Mouse (Mus musculus) CH12.LX (cell line): ENCODE data around the gene Ddx46.
A peak's percentile ranks its signal among the peaks of the same experiment; 100 is the strongest.

Experiments used
- CTCF ChIP-seq, 2 experiments: IDR thresholded peaks in 1 of 2; conservative IDR thresholded peaks in 1 of 2; 2 replicates each; pipeline ENCODE4 v1.5.1; 2011 to 2012; ENCODE audit warnings: low read depth in 2 of 2, low read length in 2 of 2, improper control_type of control experiment in 1 of 2, inconsistent platforms in 1 of 2, mild to moderate bottlenecking in 1 of 2, moderate library complexity in 1 of 2
- EP300 ChIP-seq: IDR thresholded peaks from 2 replicates; pipeline ENCODE4 v1.6.1; 2011; ENCODE audit warnings: low read length, improper control_type of control experiment
- MAX ChIP-seq: IDR thresholded peaks from 2 replicates; pipeline ENCODE4 v1.6.1; 2011; ENCODE audit warnings: low read length, improper control_type of control experiment
- NELFE ChIP-seq: IDR thresholded peaks from 2 replicates; pipeline ENCODE4 v1.6.1; 2011; ENCODE audit warnings: low read depth, low read length, improper control_type of control experiment
- POLR2A ChIP-seq: IDR thresholded peaks from 2 replicates; pipeline ENCODE4 v1.6.1; 2011; ENCODE audit warnings: low read depth, mild to moderate bottlenecking, improper control_type of control experiment, low read length
- RAD21 ChIP-seq: IDR thresholded peaks from 2 replicates; pipeline ENCODE4 v1.6.1; 2011; ENCODE audit warnings: low read depth, mild to moderate bottlenecking, low read length, improper control_type of control experiment, moderate library complexity

- TF ChIP-seq NELFE, result no peak
- peak; percentile 57 for TF ChIP-seq RAD21
- TF ChIP-seq EP300, result no peak
- TF ChIP-seq POLR2A, result no peak
- peak; percentile 26 to 68; a peak in 3 of 4 replicates for TF ChIP-seq CTCF (conservative IDR thresholded peaks at IDR 0.05 in 1 of 2, IDR thresholded peaks at IDR 0.05 in 1 of 2; ENCODE audit: low read depth in 2 of 2, low read length in 2 of 2)
- TF ChIP-seq MAX, result no peak
Measured at GRCm38 (mm10) chr13:55668550-55668949, 33.7 kb downstream of the Ddx46 start.
